Mouse (Mus musculus): ENCODE measurements around the gene Efnb2. TPM values are rescaled to one million over a fixed set of nuclear protein-coding genes. Genes with fewer than 3 reads are reported as not detected.

Gene Efnb2
- polyA plus RNA-seq, 1 experiment from 2014 or later = 6.7 TPM

- H3K4me3 ChIP-seq (ENCODE audit: low read depth, low read length) = no peak overlapping the region
- H3K4me2 ChIP-seq (replicated peaks; ENCODE audit: low read depth) = no peak overlapping the region
- ATAC-seq = no peak
- peaks cover 23% of the 10 kb centered on the region for H3K36me3 ChIP-seq (ENCODE audit: control insufficient read depth, insufficient read depth)
- WGBS = 90% methylated on average over 12 of the region's 12 CpGs
- peaks cover 3% of the 10 kb centered on the region; the same call in 1 of the 2 replicates for H3K4me1 ChIP-seq (replicated peaks; ENCODE audit: control insufficient read depth, insufficient read depth, low read length)
- H3K9ac ChIP-seq (ENCODE audit: low read depth, low read length) = no peak overlapping the region
- no peaks in the 10 kb centered on the region for H3K9me3 ChIP-seq (ENCODE audit: control insufficient read depth)
- no peak overlapping the region for H3K27ac ChIP-seq (ENCODE audit: low read depth, low read length)
- no peaks in the 10 kb centered on the region for H3K27me3 ChIP-seq (replicated peaks; ENCODE audit: control insufficient read depth, insufficient read depth, low read length)
- no peak for TF ChIP-seq CTCF (IDR thresholded peaks at IDR 0.05; ENCODE audit: low read depth)
Observed at GRCm38 (mm10) chr8:8622031-8622430, 39.0 kb downstream of the Efnb2 start.

DNA sequence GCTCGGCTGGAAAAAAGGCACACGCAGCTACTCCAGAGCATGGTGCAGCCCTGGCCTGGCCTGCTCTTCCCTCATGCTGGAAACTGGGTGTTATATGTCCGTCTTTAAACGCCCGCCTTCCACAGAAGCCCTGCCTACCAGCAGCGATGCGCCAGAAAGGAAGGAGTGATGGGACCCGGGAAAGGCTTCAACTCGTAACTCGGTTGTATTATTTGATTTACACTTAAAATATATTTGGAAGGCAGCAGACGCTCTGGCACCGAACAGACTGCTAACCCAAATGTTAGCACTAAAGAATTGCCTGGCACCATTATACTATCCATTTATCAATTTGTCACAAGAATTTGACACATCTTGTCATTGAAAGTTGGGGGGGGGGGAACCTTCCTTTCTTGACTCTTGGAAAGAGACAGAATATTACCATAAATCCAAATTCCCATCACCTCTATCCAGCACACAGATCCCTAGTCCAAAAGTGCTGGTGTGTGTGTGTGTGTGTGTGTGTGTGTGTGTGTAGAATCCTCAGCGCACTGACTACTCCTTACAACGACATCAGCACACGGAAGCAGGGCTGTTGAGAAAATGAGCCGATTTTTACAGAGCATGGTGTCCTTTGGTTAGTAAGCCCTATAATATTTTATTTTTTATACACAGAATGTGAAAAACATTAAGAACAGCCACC lies 39.7 kb downstream of the Efnb2 start:
- WGBS = 83% methylated on average over 16 of the region's 16 CpGs
- Histone ChIP-seq H3K4me2 (replicated peaks; ENCODE audit: low read depth) (no peak overlapping the region), H3K4me1 (replicated peaks; ENCODE audit: control insufficient read depth, insufficient read depth, low read length) (peaks cover 3% of the 10 kb centered on the region; the same call in 1 of the 2 replicates), H3K9ac (ENCODE audit: low read depth, low read length) (no peak overlapping the region), H3K36me3 (ENCODE audit: control insufficient read depth, insufficient read depth) (peaks cover 23% of the 10 kb centered on the region), H3K27me3 (replicated peaks; ENCODE audit: control insufficient read depth, insufficient read depth, low read length) (no peaks in the 10 kb centered on the region), H3K27ac (ENCODE audit: low read depth, low read length) (no peak overlapping the region), H3K4me3 (ENCODE audit: low read depth, low read length) (no peak overlapping the region), H3K9me3 (ENCODE audit: control insufficient read depth) (no peaks in the 10 kb centered on the region)
- TF ChIP-seq CTCF (IDR thresholded peaks at IDR 0.05; ENCODE audit: low read depth) = no peak
- ATAC-seq = no peak

DNA sequence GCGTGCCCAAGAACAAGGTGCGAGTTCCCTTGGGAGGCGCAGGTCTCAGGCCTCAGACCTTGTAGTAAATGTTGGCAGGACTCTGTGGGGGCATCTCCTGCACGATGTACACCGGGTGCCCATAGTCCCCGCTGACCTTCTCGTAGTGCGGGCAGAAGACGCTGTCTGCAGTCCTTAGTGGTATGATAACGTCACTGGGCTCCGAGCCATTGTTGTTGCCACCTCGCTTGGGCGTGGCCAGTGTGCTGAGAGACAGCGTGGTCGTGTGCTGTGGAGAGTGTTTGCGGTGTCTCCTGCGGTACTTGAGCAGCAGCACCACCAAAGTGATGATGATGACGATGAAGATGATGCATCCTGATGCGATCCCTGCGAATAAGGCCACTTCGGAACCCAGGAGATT lies 40.5 kb downstream of the Efnb2 start:
- Histone ChIP-seq H3K4me2 (replicated peaks; ENCODE audit: low read depth) (no peak overlapping the region), H3K27ac (ENCODE audit: low read depth, low read length) (no peak overlapping the region), H3K9ac (ENCODE audit: low read depth, low read length) (no peak overlapping the region), H3K9me3 (ENCODE audit: control insufficient read depth) (no peaks in the 10 kb centered on the region), H3K27me3 (replicated peaks; ENCODE audit: control insufficient read depth, insufficient read depth, low read length) (no peaks in the 10 kb centered on the region), H3K36me3 (ENCODE audit: control insufficient read depth, insufficient read depth) (peaks cover 23% of the 10 kb centered on the region), H3K4me1 (replicated peaks; ENCODE audit: control insufficient read depth, insufficient read depth, low read length) (peaks cover 3% of the 10 kb centered on the region; the same call in 1 of the 2 replicates), H3K4me3 (ENCODE audit: low read depth, low read length) (no peak overlapping the region)
- no peak for TF ChIP-seq CTCF (IDR thresholded peaks at IDR 0.05; ENCODE audit: low read depth)
- WGBS = 88% methylated on average over 21 of the region's 21 CpGs
- ATAC-seq = no peak

- Histone ChIP-seq H3K9ac (ENCODE audit: low read depth, low read length) (no peak overlapping the region), H3K9me3 (ENCODE audit: control insufficient read depth) (no peaks in the 10 kb centered on the region), H3K4me2 (replicated peaks; ENCODE audit: low read depth) (no peak overlapping the region), H3K27ac (ENCODE audit: low read depth, low read length) (no peak overlapping the region; the same call in 1 of the 2 replicates), H3K36me3 (ENCODE audit: control insufficient read depth, insufficient read depth) (peaks cover 23% of the 10 kb centered on the region), H3K4me3 (ENCODE audit: low read depth, low read length) (no peak overlapping the region), H3K4me1 (replicated peaks; ENCODE audit: control insufficient read depth, insufficient read depth, low read length) (peaks cover 3% of the 10 kb centered on the region; the same call in 1 of the 2 replicates), H3K27me3 (replicated peaks; ENCODE audit: control insufficient read depth, insufficient read depth, low read length) (no peaks in the 10 kb centered on the region)
- TF ChIP-seq CTCF (IDR thresholded peaks at IDR 0.05; ENCODE audit: low read depth) = no peak
- no peak for ATAC-seq
- WGBS = 62% methylated on average over 19 of the region's 19 CpGs
Observed at GRCm38 (mm10) chr8:8619221-8620194, 41.5 kb downstream of the Efnb2 start.

DNA sequence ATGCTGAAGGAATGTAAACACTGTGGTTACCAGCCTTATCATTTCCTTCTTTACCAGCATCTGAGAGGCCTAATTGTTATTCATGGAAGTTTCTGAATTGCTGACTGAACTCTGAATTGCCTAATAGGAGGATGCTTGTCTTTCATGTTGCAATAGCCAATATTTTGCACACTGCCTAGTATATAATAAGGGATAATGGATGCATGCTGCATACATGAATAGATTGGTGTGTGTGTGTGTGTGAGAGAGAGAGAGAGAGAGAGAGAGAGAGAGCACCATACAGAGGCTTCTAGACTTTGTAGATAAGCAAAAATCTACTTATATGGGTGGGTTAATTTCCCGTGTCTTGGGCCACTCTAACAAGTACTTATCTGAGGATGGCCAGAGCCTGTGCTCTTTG lies 47.2 kb downstream of the Efnb2 start:
- WGBS = 45% methylated on average over 1 of the region's 1 CpGs
- no peak for ATAC-seq
- Histone ChIP-seq H3K4me1 (replicated peaks; ENCODE audit: control insufficient read depth, insufficient read depth, low read length) (no peaks in the 10 kb centered on the region), H3K4me2 (replicated peaks; ENCODE audit: low read depth) (no peak overlapping the region), H3K9ac (ENCODE audit: low read depth, low read length) (no peak overlapping the region), H3K27me3 (replicated peaks; ENCODE audit: control insufficient read depth, insufficient read depth, low read length) (no peaks in the 10 kb centered on the region), H3K36me3 (ENCODE audit: control insufficient read depth, insufficient read depth) (no peaks in the 10 kb centered on the region; the same call in 1 of the 2 replicates), H3K27ac (ENCODE audit: low read depth, low read length) (no peak overlapping the region), H3K4me3 (ENCODE audit: low read depth, low read length) (no peak overlapping the region), H3K9me3 (ENCODE audit: control insufficient read depth) (no peaks in the 10 kb centered on the region)
- TF ChIP-seq CTCF (IDR thresholded peaks at IDR 0.05; ENCODE audit: low read depth) = no peak

GRCm38 (mm10) chr8:8611928-8612327 lies 49.1 kb downstream of the Efnb2 start:
- 0 out of 2 replicates have a peak, but pooled peaks cover 3% of the 10 kb centered on the region for H3K4me1 ChIP-seq (replicated peaks; ENCODE audit: control insufficient read depth, insufficient read depth, low read length)
- no peaks in the 10 kb centered on the region for H3K36me3 ChIP-seq (ENCODE audit: control insufficient read depth, insufficient read depth)
- no peak for TF ChIP-seq CTCF (IDR thresholded peaks at IDR 0.05; ENCODE audit: low read depth)
- WGBS = 80% methylated on average over 4 of the region's 4 CpGs
- no peaks in the 10 kb centered on the region for H3K27me3 ChIP-seq (replicated peaks; ENCODE audit: control insufficient read depth, insufficient read depth, low read length)
- no peak overlapping the region for H3K4me3 ChIP-seq (ENCODE audit: low read depth, low read length)
- no peak overlapping the region for H3K9ac ChIP-seq (ENCODE audit: low read depth, low read length)
- no peak overlapping the region for H3K27ac ChIP-seq (ENCODE audit: low read depth, low read length)
- no peaks in the 10 kb centered on the region for H3K9me3 ChIP-seq (ENCODE audit: control insufficient read depth)
- no peak for ATAC-seq
- no peak overlapping the region for H3K4me2 ChIP-seq (replicated peaks; ENCODE audit: low read depth)
